Mouse (Mus musculus): ENCODE measurements around the gene Cant1. TPM values are rescaled to one million over a fixed set of nuclear protein-coding genes. Genes with fewer than 3 reads are reported as not detected.

Gene Cant1
- polyA plus RNA-seq, 1 experiment from 2014 or later = 20.8 TPM

DNA sequence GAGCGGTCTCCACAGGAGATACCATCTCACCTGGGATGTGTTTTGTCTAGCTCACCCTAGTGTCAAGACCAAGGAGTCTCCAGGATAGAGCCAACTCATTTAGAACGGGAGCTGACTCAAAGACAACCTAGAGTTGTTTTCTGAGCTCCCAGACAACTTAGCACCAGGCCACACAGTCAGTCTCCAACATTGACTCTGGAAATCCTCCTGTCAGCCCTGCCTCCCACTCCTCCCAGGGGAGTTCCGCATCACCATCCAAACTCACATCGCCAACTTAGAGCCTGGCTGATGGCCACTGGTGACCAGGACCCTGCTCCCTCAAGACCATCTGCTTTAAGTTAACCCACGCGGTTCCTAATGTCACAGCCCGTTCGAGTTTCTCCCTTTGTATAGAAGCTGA is 43.4 kb downstream of the Cant1 start:
- no peak overlapping the region for H3K4me3 ChIP-seq
- H3K4me1 ChIP-seq = peaks cover 44% of the 10 kb centered on the region
- DNase-seq (ENCODE audit: low spot score) = no peak
- H3K9me3 ChIP-seq = no peaks in the 10 kb centered on the region
- H3K27me3 ChIP-seq (replicated peaks; ENCODE audit: low read depth, poor library complexity, severe bottlenecking) = no peaks in the 10 kb centered on the region; the same call in 1 of the 2 replicates
- no peak overlapping the region for H3K27ac ChIP-seq (replicated peaks)
- H3K36me3 ChIP-seq (replicated peaks) = no peaks in the 10 kb centered on the region
- 80% methylated on average over 8 of the region's 8 CpGs for WGBS

DNA sequence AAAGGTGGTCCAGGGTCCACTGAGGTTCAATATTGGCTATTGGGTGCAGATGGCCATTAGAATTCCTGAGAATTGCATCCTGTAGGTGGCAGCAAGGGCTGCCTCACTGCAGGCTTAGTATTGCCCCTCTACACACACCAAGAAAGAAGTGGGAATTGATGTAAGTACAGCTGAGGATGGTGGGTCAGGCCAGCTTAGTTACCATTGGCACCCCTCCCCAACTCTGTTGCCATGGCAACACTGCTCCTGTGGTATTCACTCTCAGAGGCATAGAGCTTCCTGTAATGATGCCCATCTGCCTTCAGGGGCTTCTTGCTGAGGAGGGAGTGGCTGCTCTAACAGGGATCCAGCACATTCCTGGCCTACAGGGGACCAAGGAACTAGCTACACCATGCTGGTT is 43.9 kb downstream of the Cant1 start:
- Histone ChIP-seq H3K36me3 (replicated peaks) (no peaks in the 10 kb centered on the region), H3K27ac (replicated peaks) (no peak overlapping the region)
- no peak for DNase-seq (ENCODE audit: low spot score)

DNA sequence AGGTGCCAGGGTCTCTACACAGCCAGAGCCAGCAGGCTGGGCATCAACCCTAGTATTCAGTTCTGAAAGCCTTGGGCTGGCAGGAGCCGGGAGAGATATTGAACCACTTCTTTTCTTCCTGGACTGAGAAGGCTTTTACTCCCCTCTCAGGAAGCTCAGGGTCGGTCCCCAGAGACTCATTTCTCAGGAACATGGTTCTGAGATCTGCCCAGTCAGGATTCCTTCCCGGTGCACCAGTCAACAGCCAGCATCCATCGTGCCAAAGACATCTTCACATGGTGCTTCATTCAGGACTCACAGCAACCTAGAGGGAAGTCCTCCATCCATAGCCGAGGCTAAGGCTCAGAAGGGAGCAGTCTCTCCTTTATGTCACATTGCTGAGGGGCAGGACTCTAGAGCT is 44.4 kb downstream of the Cant1 start:
- Histone ChIP-seq H3K36me3 (replicated peaks) (no peaks in the 10 kb centered on the region), H3K4me1 (peaks cover 38% of the 10 kb centered on the region), H3K9me3 (no peaks in the 10 kb centered on the region), H3K27ac (replicated peaks) (peak overlapping the region; percentile 59), H3K27me3 (replicated peaks; ENCODE audit: low read depth, poor library complexity, severe bottlenecking) (no peaks in the 10 kb centered on the region; the same call in 1 of the 2 replicates), H3K4me3 (no peak overlapping the region)
- no peak for DNase-seq (ENCODE audit: low spot score)
- WGBS = 68% methylated on average over 5 of the region's 5 CpGs

More for the DNA sequence above, 43.9 kb downstream of the Cant1 start:
- H3K27me3 ChIP-seq (replicated peaks; ENCODE audit: low read depth, poor library complexity, severe bottlenecking) = no peaks in the 10 kb centered on the region; the same call in 1 of the 2 replicates
- no peaks in the 10 kb centered on the region for H3K9me3 ChIP-seq
- H3K4me3 ChIP-seq = no peak overlapping the region
- H3K4me1 ChIP-seq = peaks cover 42% of the 10 kb centered on the region

DNA sequence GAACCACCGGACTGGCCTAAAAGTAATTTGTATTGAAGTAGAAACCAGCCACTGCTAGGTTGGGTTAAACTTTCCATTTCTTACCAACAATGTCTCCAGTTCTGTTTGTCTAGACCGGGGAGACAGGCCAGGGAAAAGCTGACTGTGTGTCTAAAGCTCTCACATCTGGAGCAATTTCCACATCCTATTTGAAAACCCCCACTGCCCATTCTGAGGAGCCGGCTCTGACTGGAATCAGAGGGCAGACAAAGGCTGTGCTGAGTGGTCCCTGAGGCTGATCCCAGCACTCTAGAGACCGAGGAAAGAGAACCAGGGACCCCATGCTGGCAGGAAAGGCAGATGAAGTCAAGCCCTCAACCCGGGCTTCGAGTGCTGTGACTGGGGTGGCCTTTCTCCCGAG is 46.2 kb downstream of the Cant1 start:
- no peak overlapping the region for H3K4me3 ChIP-seq
- H3K27me3 ChIP-seq (replicated peaks; ENCODE audit: low read depth, poor library complexity, severe bottlenecking) = no peaks in the 10 kb centered on the region; the same call in 1 of the 2 replicates
- H3K4me1 ChIP-seq = peaks cover 35% of the 10 kb centered on the region
- H3K36me3 ChIP-seq (replicated peaks) = no peaks in the 10 kb centered on the region
- peak overlapping the region; percentile 79 for H3K27ac ChIP-seq (replicated peaks)
- 51% methylated on average over 7 of the region's 7 CpGs for WGBS
- H3K9me3 ChIP-seq = no peaks in the 10 kb centered on the region
- peak; percentile 40 for DNase-seq (ENCODE audit: low spot score)

DNA sequence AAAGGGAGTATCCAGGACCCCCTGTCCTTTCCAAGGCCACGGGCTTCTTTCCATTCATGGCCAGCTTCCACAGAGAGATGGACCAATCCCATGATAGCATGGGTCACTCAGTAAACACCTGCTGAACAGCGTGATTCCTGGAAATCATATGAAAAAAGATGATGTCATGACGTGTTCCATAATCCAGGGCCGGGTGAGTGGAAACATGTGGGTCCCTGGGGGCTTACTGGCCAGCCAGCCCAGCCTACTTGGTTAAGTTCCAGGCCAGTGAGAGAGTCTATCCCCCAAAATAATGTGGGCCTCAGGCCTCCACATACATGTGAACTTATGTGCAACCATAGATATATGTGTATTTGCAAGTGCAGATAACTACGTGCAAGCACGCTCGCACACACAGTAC is 47.0 kb downstream of the Cant1 start:
- Histone ChIP-seq H3K9me3 (no peaks in the 10 kb centered on the region), H3K4me1 (peaks cover 40% of the 10 kb centered on the region), H3K27me3 (replicated peaks; ENCODE audit: low read depth, poor library complexity, severe bottlenecking) (no peaks in the 10 kb centered on the region; the same call in 1 of the 2 replicates), H3K4me3 (no peak overlapping the region), H3K27ac (replicated peaks) (0 out of 2 replicates have a peak overlapping the region, but pooled peaks have one; percentile 79), H3K36me3 (replicated peaks) (no peaks in the 10 kb centered on the region)
- DNase-seq (ENCODE audit: low spot score) = no peak
- 89% methylated on average over 7 of the region's 7 CpGs for WGBS

DNA sequence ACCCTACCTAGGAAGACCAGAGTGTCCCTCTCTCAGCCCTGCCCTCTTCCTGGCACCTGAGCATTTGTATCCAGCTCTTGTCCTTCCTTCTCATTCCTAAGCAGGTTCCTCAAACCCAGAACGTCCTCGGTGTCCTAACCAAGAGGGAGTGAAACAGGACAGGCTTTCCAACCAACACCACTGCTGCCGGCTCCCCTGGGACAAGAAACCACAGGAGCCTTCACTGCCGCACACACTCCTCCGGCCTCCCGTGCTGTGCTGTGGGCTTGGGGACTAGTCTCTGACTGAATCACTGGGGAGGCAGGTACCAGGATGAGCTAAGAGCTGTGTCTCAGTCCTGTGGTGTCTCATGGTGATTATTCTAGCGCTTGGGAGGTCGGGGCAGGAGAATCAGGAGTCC is 49.2 kb downstream of the Cant1 start:
- peaks cover 50% of the 10 kb centered on the region for H3K4me1 ChIP-seq

DNA sequence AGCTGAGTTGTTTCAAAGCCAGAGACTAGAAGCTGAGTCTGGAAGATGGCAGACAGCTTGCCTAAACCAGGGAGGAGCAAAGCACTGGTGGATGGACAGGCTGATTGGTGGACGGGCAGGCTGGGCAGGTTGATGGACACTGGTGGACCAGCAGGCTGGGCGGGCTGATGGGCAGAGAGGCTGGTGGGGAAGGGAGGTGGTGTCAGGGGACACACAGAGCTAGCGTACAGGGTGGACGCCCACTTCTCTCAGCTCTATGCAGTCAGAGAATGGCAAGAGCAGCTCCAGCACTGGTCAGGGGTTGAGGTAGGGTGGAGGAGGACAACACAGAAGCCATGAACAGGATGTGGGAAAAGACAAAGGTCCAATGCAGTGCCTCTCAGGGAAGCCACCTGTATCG is 49.6 kb downstream of the Cant1 start:
- DNase-seq (ENCODE audit: low spot score) = no peak
- WGBS = 79% methylated on average over 5 of the region's 5 CpGs
- H3K4me1 ChIP-seq = peaks cover 50% of the 10 kb centered on the region
- H3K27ac ChIP-seq (replicated peaks) = peak overlapping the region; percentile 48
- no peaks in the 10 kb centered on the region for H3K9me3 ChIP-seq
- no peaks in the 10 kb centered on the region for H3K36me3 ChIP-seq (replicated peaks)
- H3K27me3 ChIP-seq (replicated peaks; ENCODE audit: low read depth, poor library complexity, severe bottlenecking) = no peaks in the 10 kb centered on the region
- H3K4me3 ChIP-seq = no peak overlapping the region

More for the DNA sequence above, 49.2 kb downstream of the Cant1 start:
- H3K9me3 ChIP-seq = no peaks in the 10 kb centered on the region
- H3K27ac ChIP-seq (replicated peaks) = 0 out of 2 replicates have a peak overlapping the region, but pooled peaks have one; percentile 48
- no peak overlapping the region for H3K4me3 ChIP-seq
- H3K36me3 ChIP-seq (replicated peaks) = no peaks in the 10 kb centered on the region
- 78% methylated on average over 8 of the region's 8 CpGs for WGBS
- DNase-seq (ENCODE audit: low spot score) = no peak
- no peaks in the 10 kb centered on the region; the same call in 1 of the 2 replicates for H3K27me3 ChIP-seq (replicated peaks; ENCODE audit: low read depth, poor library complexity, severe bottlenecking)

DNA sequence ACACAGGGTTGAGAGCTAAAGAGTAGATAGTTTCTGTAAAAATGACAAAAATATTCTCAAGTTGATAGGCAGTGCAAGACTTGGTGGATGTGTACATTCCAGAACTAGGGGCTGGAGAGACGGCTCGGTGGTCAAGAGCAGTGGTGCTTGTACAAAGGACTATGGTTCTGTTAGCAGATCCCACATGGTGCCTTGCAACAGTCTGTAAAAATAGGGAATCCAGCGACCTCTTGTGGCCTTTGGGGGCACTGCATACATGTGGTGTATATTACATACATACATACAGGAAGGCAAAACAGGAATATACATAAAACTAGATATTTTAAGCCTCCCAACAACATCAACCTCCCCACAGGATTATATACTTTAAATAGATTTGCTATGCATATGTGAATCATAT is 50.6 kb downstream of the Cant1 start:
- Histone ChIP-seq H3K4me1 (peaks cover 55% of the 10 kb centered on the region), H3K36me3 (replicated peaks) (no peaks in the 10 kb centered on the region), H3K27ac (replicated peaks) (no peak overlapping the region), H3K27me3 (replicated peaks; ENCODE audit: low read depth, poor library complexity, severe bottlenecking) (no peaks in the 10 kb centered on the region), H3K4me3 (no peak overlapping the region), H3K9me3 (no peaks in the 10 kb centered on the region)
- WGBS = 60% methylated on average over 3 of the region's 3 CpGs
- DNase-seq (ENCODE audit: low spot score) = peak; percentile 51

DNA sequence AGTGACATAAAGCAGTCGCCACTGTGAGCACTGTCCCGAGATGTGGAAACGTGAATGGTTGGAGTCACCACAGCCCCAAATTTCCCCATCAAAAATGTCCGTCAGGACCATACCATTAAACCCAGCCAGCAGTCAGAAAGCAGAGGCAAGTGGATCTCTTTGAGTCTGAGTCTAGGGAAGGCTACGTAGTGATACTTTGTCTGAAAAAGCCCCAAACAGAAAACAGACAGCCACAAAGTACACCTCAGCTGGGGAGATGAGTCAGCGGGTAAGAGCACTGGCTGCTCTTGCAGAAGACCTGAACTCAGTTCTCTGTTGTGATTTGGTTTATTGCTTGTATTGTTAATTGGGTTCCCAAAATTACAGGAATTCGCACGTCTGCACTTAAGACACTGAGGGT is 52.3 kb downstream of the Cant1 start:
- no peaks in the 10 kb centered on the region for H3K9me3 ChIP-seq
- no peak overlapping the region for H3K4me3 ChIP-seq
- H3K27me3 ChIP-seq (replicated peaks; ENCODE audit: low read depth, poor library complexity, severe bottlenecking) = no peaks in the 10 kb centered on the region; the same call in 1 of the 2 replicates
- no peaks in the 10 kb centered on the region for H3K36me3 ChIP-seq (replicated peaks)
- H3K4me1 ChIP-seq = peaks cover 60% of the 10 kb centered on the region
- no peak for DNase-seq (ENCODE audit: low spot score)
- H3K27ac ChIP-seq (replicated peaks) = peak overlapping the region; percentile 89
- 76% methylated on average over 8 of the region's 8 CpGs for WGBS

DNA sequence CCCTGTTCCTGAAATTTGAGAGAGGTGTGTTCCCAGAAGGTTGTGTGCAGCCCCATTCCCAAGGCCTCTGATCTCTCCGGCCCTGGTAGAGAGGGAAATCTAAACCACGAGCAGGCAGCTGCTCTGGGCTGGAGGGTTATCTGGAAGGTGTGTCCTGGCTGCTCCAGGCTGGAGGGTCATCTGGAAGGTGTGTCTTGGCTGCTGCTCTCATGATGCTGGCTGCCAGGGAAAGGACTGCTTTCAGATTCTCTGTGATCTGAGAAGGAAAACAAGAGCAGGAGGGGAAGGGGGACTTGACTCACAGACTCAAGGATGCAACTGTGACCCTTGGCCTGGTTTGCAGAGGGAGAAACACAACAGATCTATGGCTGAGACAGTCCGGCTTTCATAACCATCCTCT is 52.8 kb downstream of the Cant1 start:
- WGBS = 43% methylated on average over 3 of the region's 3 CpGs
- DNase-seq (ENCODE audit: low spot score) = no peak
- H3K4me3 ChIP-seq = no peak overlapping the region
- no peaks in the 10 kb centered on the region for H3K36me3 ChIP-seq (replicated peaks)
- H3K4me1 ChIP-seq = peaks cover 65% of the 10 kb centered on the region
- no peaks in the 10 kb centered on the region; the same call in 1 of the 2 replicates for H3K27me3 ChIP-seq (replicated peaks; ENCODE audit: low read depth, poor library complexity, severe bottlenecking)
- H3K27ac ChIP-seq (replicated peaks) = peak overlapping the region; percentile 89
- H3K9me3 ChIP-seq = no peaks in the 10 kb centered on the region

DNA sequence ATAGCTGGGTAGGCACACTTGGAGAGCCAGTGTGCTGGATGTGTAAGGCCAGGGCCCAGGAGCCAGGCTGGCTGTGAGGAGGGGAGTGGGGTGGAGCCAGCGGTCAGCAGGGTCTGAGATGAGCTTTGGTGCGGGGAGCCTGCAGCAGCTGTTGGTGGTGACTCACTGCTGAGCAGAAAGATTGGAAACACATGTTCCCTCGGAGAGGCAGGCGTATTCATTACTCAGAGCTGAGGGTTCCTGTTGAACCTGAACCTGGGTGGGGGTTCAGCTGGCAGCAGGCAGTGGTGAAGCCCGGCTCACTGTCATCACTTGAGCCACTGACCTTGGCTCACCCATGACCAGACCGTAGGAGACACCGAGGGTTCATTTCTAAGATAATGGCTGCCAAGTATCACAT is 53.7 kb downstream of the Cant1 start:
- WGBS = 37% methylated on average over 7 of the region's 7 CpGs
- Histone ChIP-seq H3K27ac (replicated peaks) (peak overlapping the region; percentile 89), H3K27me3 (replicated peaks; ENCODE audit: low read depth, poor library complexity, severe bottlenecking) (no peaks in the 10 kb centered on the region; the same call in 1 of the 2 replicates), H3K4me3 (peak overlapping the region; percentile 23; the same call in 1 of the 2 replicates), H3K4me1 (peaks cover 74% of the 10 kb centered on the region), H3K36me3 (replicated peaks) (no peaks in the 10 kb centered on the region), H3K9me3 (no peaks in the 10 kb centered on the region)
- DNase-seq (ENCODE audit: low spot score) = peak; percentile 86

DNA sequence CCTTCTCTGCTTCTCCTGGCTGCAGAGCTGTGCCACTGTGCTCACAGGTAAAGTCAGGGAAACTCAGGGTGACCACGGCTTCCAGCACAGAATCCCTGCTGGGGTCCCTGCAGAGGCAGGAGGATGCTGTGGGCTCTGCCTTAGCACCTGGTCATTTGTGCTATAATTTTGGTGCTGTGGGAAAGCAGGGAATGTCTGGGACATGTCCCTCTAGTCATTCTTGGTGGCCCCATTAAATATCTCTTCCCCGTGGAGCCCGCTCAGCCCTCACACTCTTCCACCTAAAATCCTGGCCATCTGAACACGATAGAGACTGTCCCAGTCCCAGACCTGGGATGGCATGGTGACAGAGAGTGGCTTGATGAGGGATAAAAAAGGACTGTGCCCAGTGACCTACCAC is 54.9 kb downstream of the Cant1 start:
- no peaks in the 10 kb centered on the region for H3K36me3 ChIP-seq (replicated peaks)
- H3K4me3 ChIP-seq = no peak overlapping the region
- H3K9me3 ChIP-seq = no peaks in the 10 kb centered on the region
- peak overlapping the region; percentile 89 for H3K27ac ChIP-seq (replicated peaks)
- peaks cover 74% of the 10 kb centered on the region for H3K4me1 ChIP-seq
- WGBS = 85% methylated on average over 4 of the region's 4 CpGs
- DNase-seq (ENCODE audit: low spot score) = no peak
- no peaks in the 10 kb centered on the region; the same call in 1 of the 2 replicates for H3K27me3 ChIP-seq (replicated peaks; ENCODE audit: low read depth, poor library complexity, severe bottlenecking)

DNA sequence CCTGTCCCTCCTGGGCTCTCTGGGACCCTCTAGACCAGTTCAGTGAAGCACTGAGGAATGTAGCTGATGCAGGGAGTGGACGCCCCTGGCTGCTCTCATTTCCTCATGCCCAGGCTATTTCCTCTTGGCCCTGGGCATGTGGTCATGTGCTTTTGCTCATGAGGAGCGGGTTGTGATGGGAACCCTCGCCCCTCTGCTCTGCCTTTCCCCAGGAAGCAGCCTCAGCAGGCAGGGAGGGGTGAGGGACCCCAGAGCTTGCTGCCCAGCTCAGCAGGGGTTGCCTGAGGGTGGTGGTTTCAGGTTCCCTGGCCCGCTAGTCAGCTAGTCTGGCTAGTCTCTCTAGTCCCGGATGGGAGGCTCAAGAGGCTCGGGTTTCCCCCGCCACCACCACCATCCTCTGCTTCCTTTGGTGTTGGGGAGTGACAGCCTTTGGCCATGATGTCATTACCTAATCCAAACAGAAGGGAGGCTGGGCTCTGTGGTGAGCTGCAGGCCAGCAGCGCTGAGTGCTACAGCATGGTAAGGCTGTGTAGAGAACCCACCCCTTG is 55.8 kb downstream of the Cant1 start:
- no peaks in the 10 kb centered on the region for H3K36me3 ChIP-seq (replicated peaks)
- 2% methylated on average over 8 of the region's 8 CpGs for WGBS
- no peaks in the 10 kb centered on the region for H3K9me3 ChIP-seq
- peak; percentile 91 for DNase-seq (ENCODE audit: low spot score)
- H3K27ac ChIP-seq (replicated peaks) = peak overlapping the region; percentile 89
- peaks cover 74% of the 10 kb centered on the region for H3K4me1 ChIP-seq
- peak overlapping the region; percentile 37 for H3K4me3 ChIP-seq
- H3K27me3 ChIP-seq (replicated peaks; ENCODE audit: low read depth, poor library complexity, severe bottlenecking) = no peaks in the 10 kb centered on the region; the same call in 1 of the 2 replicates

All from embryonic facial prominence, embryonic 10.5 days (tissue).